Mouse (Mus musculus) MEL (cell line): ENCODE measurements around the gene Cxcl5. TPM values are rescaled to one million over a fixed set of nuclear protein-coding genes. Genes with fewer than 3 reads are reported as not detected.

Source experiments
- DNase-seq: peaks from one replicate; pipeline ENCODE4 v3.0.0; 2011; ENCODE audit warnings: low read depth, low spot score
- H3K27ac ChIP-seq: 2 replicates; pipeline ENCODE4 v1.5.1; 2012; ENCODE audit warnings: low read depth, mild to moderate bottlenecking, control low read depth, low read length, moderate library complexity; ENCODE audit not compliant: control insufficient read depth
- H3K27me3 ChIP-seq, 2 experiments: fragments of 150-350 bp in 1 of 2; sonication (generic) in 1 of 2; 2 replicates each; pipeline ENCODE4 v1.6.1; 2012; ENCODE audit warnings: low read length in 2 of 2, mild to moderate bottlenecking in 2 of 2, improper control_type of control experiment in 1 of 2, moderate library complexity in 1 of 2; ENCODE audit not compliant: insufficient read depth in 2 of 2, control insufficient read depth in 1 of 2
- H3K36me3 ChIP-seq, 2 experiments: 2 replicates each; pipeline ENCODE4 v1.6.1; 2012 to 2014; ENCODE audit warnings: low read length in 2 of 2, improper control_type of control experiment in 1 of 2, inconsistent platforms in 1 of 2, mild to moderate bottlenecking in 1 of 2; ENCODE audit not compliant: insufficient read depth in 2 of 2, control insufficient read depth in 1 of 2
- H3K4me1 ChIP-seq, 2 experiments: fragments of 150-350 bp in 1 of 2; sonication (generic) in 1 of 2; 2 replicates each; pipeline ENCODE4 v1.6.1; 2012; ENCODE audit warnings: low read length in 2 of 2, improper control_type of control experiment in 1 of 2, mild to moderate bottlenecking in 1 of 2; ENCODE audit not compliant: insufficient read depth in 2 of 2, control insufficient read depth in 1 of 2
- H3K4me3 ChIP-seq, 2 experiments: fragments of 150-350 bp in 1 of 2; sonication (generic) in 1 of 2; 2 replicates each; pipeline ENCODE4 v1.5.1; 2012; ENCODE audit warnings: low read depth in 2 of 2, low read length in 2 of 2, mild to moderate bottlenecking in 2 of 2, moderate library complexity in 2 of 2, control low read depth in 1 of 2, improper control_type of control experiment in 1 of 2; ENCODE audit not compliant: control insufficient read depth in 1 of 2, insufficient read depth in 1 of 2
- H3K79me2 ChIP-seq: 2 replicates; pipeline ENCODE4 v1.6.1; 2012; ENCODE audit warnings: mild to moderate bottlenecking, low read length, moderate library complexity; ENCODE audit not compliant: control insufficient read depth, poor library complexity, insufficient read depth
- H3K9ac ChIP-seq: 2 replicates; pipeline ENCODE4 v1.6.1; 2012; ENCODE audit warnings: low read depth, mild to moderate bottlenecking, control low read depth, low read length, moderate library complexity; ENCODE audit not compliant: control insufficient read depth, poor library complexity, severe bottlenecking
- H3K9me3 ChIP-seq: fragments of 150-350 bp; sonication (generic); replicated peaks from 2 replicates; pipeline ENCODE4 v1.6.1; 2012; ENCODE audit warnings: mild to moderate bottlenecking, low read length, improper control_type of control experiment, moderate library complexity; ENCODE audit not compliant: insufficient read depth
- BHLHE40 ChIP-seq: IDR thresholded peaks from 2 replicates; pipeline ENCODE4 v1.6.1; 2012; ENCODE audit warnings: low read depth, mild to moderate bottlenecking, inconsistent platforms, low read length, improper control_type of control experiment, borderline replicate concordance
- CHD1 ChIP-seq: IDR thresholded peaks from 2 replicates; pipeline ENCODE4 v1.6.1; 2012; ENCODE audit warnings: low read depth, mild to moderate bottlenecking, inconsistent platforms, low read length, improper control_type of control experiment
- CHD2 ChIP-seq: IDR thresholded peaks from 2 replicates; pipeline ENCODE4 v1.6.1; 2011; ENCODE audit warnings: low read length, improper control_type of control experiment
- CTCF ChIP-seq, 3 experiments: IDR thresholded peaks in 2 of 3; conservative IDR thresholded peaks in 1 of 3; 2 replicates each; pipeline ENCODE4 v1.5.1; 2011 to 2012; ENCODE audit warnings: low read length in 3 of 3, low read depth in 2 of 3, mild to moderate bottlenecking in 2 of 3, improper control_type of control experiment in 1 of 3, inconsistent platforms in 1 of 3, mixed read lengths in 1 of 3, moderate library complexity in 1 of 3; ENCODE audit not compliant: control insufficient read depth in 1 of 3, insufficient read depth in 1 of 3, poor library complexity in 1 of 3, severe bottlenecking in 1 of 3
- ELF1 ChIP-seq: IDR thresholded peaks from 2 replicates; pipeline ENCODE4 v1.6.1; 2014; ENCODE audit warnings: low read depth, mild to moderate bottlenecking, inconsistent platforms, low read length, improper control_type of control experiment, moderate library complexity
- ETS1 ChIP-seq: IDR thresholded peaks from 2 replicates; pipeline ENCODE4 v1.6.1; 2012; ENCODE audit warnings: low read depth, mild to moderate bottlenecking, inconsistent platforms, low read length, improper control_type of control experiment, moderate library complexity
- GABPA ChIP-seq: IDR thresholded peaks from 2 replicates; pipeline ENCODE4 v1.6.1; 2012; ENCODE audit warnings: low read depth, mild to moderate bottlenecking, inconsistent platforms, low read length, improper control_type of control experiment, moderate library complexity
- HCFC1 ChIP-seq: IDR thresholded peaks from 2 replicates; pipeline ENCODE4 v1.6.1; 2012; ENCODE audit warnings: low read depth, mild to moderate bottlenecking, inconsistent platforms, low read length, improper control_type of control experiment, moderate library complexity
- MAFK ChIP-seq: IDR thresholded peaks from 2 replicates; pipeline ENCODE4 v1.6.1; 2011; ENCODE audit warnings: low read depth, mild to moderate bottlenecking, low read length, improper control_type of control experiment, borderline replicate concordance
- MAX ChIP-seq: IDR thresholded peaks from 2 replicates; pipeline ENCODE4 v1.6.1; 2011; ENCODE audit warnings: low read length, improper control_type of control experiment
- MAZ ChIP-seq: IDR thresholded peaks from 2 replicates; pipeline ENCODE4 v1.6.1; 2012; ENCODE audit warnings: low read depth, mild to moderate bottlenecking, inconsistent platforms, low read length, improper control_type of control experiment
- MEF2A ChIP-seq: IDR thresholded peaks from 2 replicates; pipeline ENCODE4 v1.6.1; 2014; ENCODE audit warnings: low read depth, mild to moderate bottlenecking, inconsistent platforms, low read length, improper control_type of control experiment; ENCODE audit not compliant: poor library complexity, insufficient replicate concordance, severe bottlenecking; ENCODE audit errors: extremely low read depth
- MXI1 ChIP-seq: IDR thresholded peaks from 2 replicates; pipeline ENCODE4 v1.6.1; 2011; ENCODE audit warnings: mild to moderate bottlenecking, low read depth, low read length, improper control_type of control experiment
- MYB ChIP-seq: IDR thresholded peaks from 2 replicates; pipeline ENCODE4 v1.6.1; 2011; ENCODE audit warnings: mild to moderate bottlenecking, low read depth, low read length, improper control_type of control experiment
- MYC ChIP-seq: IDR thresholded peaks from 2 replicates; pipeline ENCODE4 v1.6.1; 2011; ENCODE audit warnings: low read depth, mild to moderate bottlenecking, low read length, improper control_type of control experiment, moderate library complexity
- NELFE ChIP-seq: IDR thresholded peaks from 2 replicates; pipeline ENCODE4 v1.6.1; 2011; ENCODE audit warnings: low read depth, low read length, improper control_type of control experiment
- NRF1 ChIP-seq: IDR thresholded peaks from 2 replicates; pipeline ENCODE4 v1.6.1; 2014; ENCODE audit warnings: low read depth, mild to moderate bottlenecking, inconsistent platforms, low read length, improper control_type of control experiment, moderate library complexity; ENCODE audit not compliant: poor library complexity, insufficient read depth, severe bottlenecking
- POLR2A ChIP-seq, 2 experiments: IDR thresholded peaks; 2 replicates each; pipeline ENCODE4 v1.6.1; 2011 to 2012; ENCODE audit warnings: low read length in 2 of 2, mild to moderate bottlenecking in 2 of 2, control low read depth in 1 of 2, improper control_type of control experiment in 1 of 2, low read depth in 1 of 2, moderate library complexity in 1 of 2; ENCODE audit not compliant: control insufficient read depth in 1 of 2, insufficient read depth in 1 of 2, poor library complexity in 1 of 2
- POLR2AphosphoS5 ChIP-seq: IDR thresholded peaks from 2 replicates; pipeline ENCODE4 v1.6.1; 2012; ENCODE audit warnings: low read depth, borderline replicate concordance, mild to moderate bottlenecking, inconsistent platforms, low read length, moderate library complexity, mixed read lengths
- RAD21 ChIP-seq: IDR thresholded peaks from 2 replicates; pipeline ENCODE4 v1.6.1; 2011; ENCODE audit warnings: mild to moderate bottlenecking, low read depth, low read length, improper control_type of control experiment
- RCOR1 ChIP-seq: IDR thresholded peaks from 2 replicates; pipeline ENCODE4 v1.6.1; 2012; ENCODE audit warnings: low read depth, mild to moderate bottlenecking, inconsistent platforms, low read length, improper control_type of control experiment
- SIN3A ChIP-seq: IDR thresholded peaks from 2 replicates; pipeline ENCODE4 v1.6.1; 2012; ENCODE audit warnings: low read length, improper control_type of control experiment, inconsistent platforms
- SMC3 ChIP-seq: IDR thresholded peaks from 2 replicates; pipeline ENCODE4 v1.6.1; 2011; ENCODE audit warnings: low read depth, low read length, improper control_type of control experiment
- TBP ChIP-seq: IDR thresholded peaks from 2 replicates; pipeline ENCODE4 v1.8.0; 2011; ENCODE audit warnings: low read depth, low read length, improper control_type of control experiment
- TCF12 ChIP-seq: IDR thresholded peaks from 2 replicates; pipeline ENCODE4 v1.6.1; 2014; ENCODE audit warnings: low read depth, mild to moderate bottlenecking, inconsistent platforms, low read length, improper control_type of control experiment, moderate library complexity
- UBTF ChIP-seq: IDR thresholded peaks from 2 replicates; pipeline ENCODE4 v1.6.1; 2012; ENCODE audit warnings: low read depth, mild to moderate bottlenecking, inconsistent platforms, low read length, improper control_type of control experiment, moderate library complexity, borderline replicate concordance; ENCODE audit not compliant: insufficient read depth
- USF1 ChIP-seq: IDR thresholded peaks from 2 replicates; pipeline ENCODE4 v1.6.1; 2014; ENCODE audit warnings: low read depth, mild to moderate bottlenecking, inconsistent platforms, low read length, improper control_type of control experiment, moderate library complexity
- ZC3H11A ChIP-seq: IDR thresholded peaks from 2 replicates; pipeline ENCODE4 v1.6.1; 2012; ENCODE audit warnings: low read depth, mild to moderate bottlenecking, inconsistent platforms, low read length, improper control_type of control experiment
- ZKSCAN1 ChIP-seq: IDR thresholded peaks from 2 replicates; pipeline ENCODE4 v1.6.1; 2012; ENCODE audit warnings: low read depth, mild to moderate bottlenecking, inconsistent platforms, low read length, improper control_type of control experiment, moderate library complexity
- ZNF384 ChIP-seq: IDR thresholded peaks from 2 replicates; pipeline ENCODE4 v1.6.1; 2012; ENCODE audit warnings: low read depth, mild to moderate bottlenecking, inconsistent platforms, low read length, improper control_type of control experiment
- polyA plus RNA-seq, 2 experiments: library from polyadenylated mRNA; stranded (reverse) in 1 of 2; unstranded in 1 of 2; fragments of >175 nt in 1 of 2; fragments of >200 nt in 1 of 2; gene quantifications; 2 replicates each; pipeline versions ENCODE4 v1.2.1 to v1.2.4; 2012; ENCODE audit warnings: low replicate concordance in 2 of 2, low read depth in 1 of 2; ENCODE audit not compliant: insufficient read length in 2 of 2, insufficient read depth in 1 of 2, missing spikeins in 1 of 2
- total RNA-seq: library from RNA; depleted of rRNA; stranded (reverse); fragments of 300-350 nt; gene quantifications from 2 replicates; pipeline ENCODE4 v1.2.3, GENCODE M21; 2012

Gene Cxcl5
- total and polyA plus RNA-seq, 3 experiments = not detected

DNA sequence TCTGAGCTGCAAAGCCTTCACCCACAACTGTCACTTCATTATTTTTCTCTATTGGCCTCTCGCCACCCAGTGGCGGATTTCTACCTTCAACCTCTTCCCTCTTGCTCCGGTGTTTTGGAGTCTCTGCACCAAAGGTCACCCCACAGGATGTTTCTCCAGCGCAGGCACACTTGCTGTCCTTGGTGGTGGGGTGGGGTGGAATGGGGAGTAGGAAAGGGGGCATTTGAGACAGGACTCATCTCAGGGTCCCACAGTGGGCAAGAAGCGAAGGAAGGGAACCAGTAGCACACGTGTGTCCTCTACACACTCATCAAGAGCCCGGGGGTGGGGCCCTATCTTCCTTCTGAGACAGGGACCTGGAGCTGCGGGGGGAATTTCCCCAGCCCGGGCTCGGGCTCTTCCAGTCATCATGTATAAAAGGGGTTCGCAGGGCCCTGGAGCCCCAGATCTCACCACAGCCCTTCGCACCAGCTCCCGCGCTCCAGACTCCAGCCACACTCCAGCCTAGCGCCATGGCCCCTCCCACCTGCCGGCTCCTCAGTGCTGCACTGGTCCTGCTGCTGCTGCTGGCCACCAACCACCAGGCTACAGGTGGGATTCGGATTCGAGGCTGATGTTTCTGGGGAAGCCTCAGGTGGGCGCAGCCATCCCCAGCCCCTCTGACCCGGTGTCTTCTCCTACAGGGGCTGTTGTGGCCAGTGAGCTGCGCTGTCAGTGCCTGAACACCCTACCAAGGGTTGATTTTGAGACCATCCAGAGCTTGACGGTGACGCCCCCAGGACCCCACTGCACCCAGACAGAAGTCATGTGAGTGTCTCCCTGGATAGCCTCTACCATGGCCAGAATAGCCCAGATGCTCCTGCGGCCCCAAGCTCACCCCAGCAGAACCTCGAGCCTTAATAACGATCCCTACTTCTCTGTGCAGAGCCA, 26.8 kb downstream of the Cxcl5 start, which contains the start of gene Cxcl3:
Gene Cxcl3 (plus strand): TSS at position 445 of the 930 bp plus-strand sequence.
- DNase-seq = peak; percentile 54
- Histone ChIP-seq H3K27me3 (no peaks in the 10 kb centered on the region; a peak in 1 of 4 replicates), H3K36me3 (no peaks in the 10 kb centered on the region), H3K27ac (no peak within 1 kb of the TSS), H3K4me1 (no peaks in the 10 kb centered on the region), H3K4me3 (no peak within 1 kb of the TSS), H3K9ac (no peak within 1 kb of the TSS), H3K9me3 (no peaks in the 10 kb centered on the region), H3K79me2 (no peaks in the 10 kb centered on the region)
- TF ChIP-seq POLR2A (IDR thresholded peaks at IDR 0.05; ENCODE audit: control insufficient read depth in 1 of 2, insufficient read depth in 1 of 2, low read depth in 1 of 2, low read length in 2 of 2, poor library complexity in 1 of 2) (no peak), MAFK (no peak), SMC3 (peak; percentile 88), CHD2 (no peak), CTCF (IDR thresholded peaks at IDR 0.05 in 2 of 3, conservative IDR thresholded peaks at IDR 0.05 in 1 of 3; ENCODE audit: control insufficient read depth in 1 of 3, insufficient read depth in 1 of 3, low read depth in 2 of 3, low read length in 3 of 3, poor library complexity in 1 of 3, severe bottlenecking in 1 of 3) (peak; percentile 14 to 71 (median 26); a peak in 2 of 6 replicates), TCF12 (no peak), RCOR1 (no peak), NRF1 (no peak), ETS1 (no peak), MAX (no peak), SIN3A (no peak), MAZ (no peak), ZKSCAN1 (no peak), HCFC1 (no peak), NELFE (no peak), GABPA (no peak), CHD1 (no peak), ELF1 (no peak), MXI1 (no peak), ZC3H11A (peak; percentile 80), POLR2AphosphoS5 (no peak), MEF2A (no peak), RAD21 (peak; percentile 69), USF1 (no peak), MYB (no peak), UBTF (no peak), MYC (no peak), ZNF384 (no peak), BHLHE40 (no peak), TBP (no peak)
